Mouse (Mus musculus) thymus, adult 2 months (tissue): Measurements from ENCODE around the gene Gm21988. TPM values are rescaled to one million over a fixed set of nuclear protein-coding genes. Genes with fewer than 3 reads are reported as not detected.

Source experiments
- DNase-seq: peaks from one replicate; pipeline ENCODE4 v3.0.0; 2021
- H3K27ac ChIP-seq: fragments of 200-500 bp; 2 replicates; pipeline ENCODE4 v1.5.1; 2012; ENCODE audit warnings: low read length, control low read depth; ENCODE audit not compliant: control insufficient read depth, insufficient read depth
- H3K27me3 ChIP-seq: fragments of 200-500 bp; 2 replicates; pipeline ENCODE4 v1.6.1; 2012; ENCODE audit warnings: mild to moderate bottlenecking, low read length, moderate library complexity, mixed read lengths; ENCODE audit not compliant: control insufficient read depth, insufficient read depth
- H3K36me3 ChIP-seq: fragments of 200-500 bp; 2 replicates; pipeline ENCODE4 v1.6.1; 2012; ENCODE audit warnings: mild to moderate bottlenecking, low read length, moderate library complexity; ENCODE audit not compliant: control insufficient read depth, insufficient read depth
- H3K4me1 ChIP-seq: fragments of 200-500 bp; replicated peaks from 2 replicates; pipeline ENCODE4 v1.6.1; 2012; ENCODE audit warnings: low read length; ENCODE audit not compliant: control insufficient read depth, insufficient read depth
- H3K4me3 ChIP-seq: fragments of 200-500 bp; 2 replicates; pipeline ENCODE4 v1.5.1; 2012; ENCODE audit warnings: mild to moderate bottlenecking, low read length, control low read depth, moderate library complexity; ENCODE audit not compliant: control insufficient read depth, insufficient read depth
- CTCF ChIP-seq: fragments of 200-500 bp; IDR thresholded peaks from 2 replicates; pipeline ENCODE4 v1.5.1; 2012; ENCODE audit warnings: mild to moderate bottlenecking, control low read depth, low read length, moderate library complexity, borderline replicate concordance; ENCODE audit not compliant: control insufficient read depth, poor library complexity, insufficient read depth; ENCODE audit errors: extremely low read depth
- POLR2A ChIP-seq: fragments of 200-500 bp; IDR thresholded peaks from 2 replicates; pipeline ENCODE4 v1.6.1; 2012; ENCODE audit warnings: mild to moderate bottlenecking, low read length, control low read depth, moderate library complexity; ENCODE audit not compliant: control insufficient read depth, poor library complexity, insufficient read depth; ENCODE audit errors: extremely low read depth
- WGBS: fragments of 180-500 bp; shearing (Covaris S2); methylation state at CpG from one replicate; pipeline ENCODE4 v1.1.7; 2018; 5-methylcytosine and 5-hydroxymethylcytosine counted together
- polyA plus RNA-seq: library from polyadenylated mRNA; depleted of rRNA; stranded (reverse); fragments of >200 nt; gene quantifications from 2 replicates; pipeline ENCODE4 v1.2.3, GENCODE M21; 2012

Gene Gm21988
- polyA plus RNA-seq, 1 experiment = 11.1 TPM

- Histone ChIP-seq H3K4me1 (no peaks in the 10 kb centered on the region), H3K27ac (no peak overlapping the region)
Observed at GRCm38 (mm10) chr11:70212896-70213295, 26.7 kb downstream of the Gm21988 start.

DNA sequence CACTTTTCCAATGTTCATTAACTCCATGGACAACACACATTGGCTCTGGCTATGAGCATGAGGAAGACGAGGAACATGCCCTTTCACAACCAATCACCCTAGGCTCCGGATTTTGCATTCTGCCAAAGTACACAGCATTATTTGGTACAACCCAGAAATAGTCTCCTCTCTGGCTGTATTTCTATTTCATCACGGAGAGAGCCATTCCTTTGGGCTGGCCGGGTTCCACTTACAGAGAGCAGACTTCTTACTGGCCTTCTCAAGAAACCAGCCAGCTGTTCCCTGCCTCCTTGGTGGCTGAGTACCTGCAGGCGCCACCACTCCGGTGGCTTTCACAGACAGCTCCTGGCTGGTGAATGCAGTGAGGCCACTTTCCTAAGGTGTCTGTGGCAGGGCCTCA is 27.2 kb downstream of the Gm21988 start, which contains the start of gene Slc16a11:
Slc16a11 (plus strand) TSS at position 330 of the 400 bp plus-strand sequence.
- DNase-seq = no peak
- no peak for TF ChIP-seq CTCF
- TF ChIP-seq POLR2A = no peak
- 85% methylated on average over 6 of the region's 6 CpGs for WGBS
- H3K4me1 ChIP-seq = no peaks in the 10 kb centered on the region
- H3K27ac ChIP-seq = no peak within 1 kb of the TSS
- H3K27me3 ChIP-seq = peaks cover 12% of the 10 kb centered on the region
- H3K4me3 ChIP-seq = no peak within 1 kb of the TSS
- H3K36me3 ChIP-seq = no peaks in the 10 kb centered on the region

More at GRCm38 (mm10) chr11:70212896-70213295, 26.7 kb downstream of the Gm21988 start:
- H3K4me3 ChIP-seq = no peak overlapping the region
- TF ChIP-seq POLR2A (no peak), CTCF (no peak)
- peak; percentile 54 for DNase-seq
- no peaks in the 10 kb centered on the region for H3K36me3 ChIP-seq
- peaks cover 12% of the 10 kb centered on the region for H3K27me3 ChIP-seq
- WGBS = 9% methylated on average over 9 of the region's 9 CpGs

GRCm38 (mm10) chr11:70211972-70212371 is 27.7 kb downstream of the Gm21988 start:
- Histone ChIP-seq H3K27ac (no peak overlapping the region), H3K4me3 (no peak overlapping the region), H3K27me3 (peaks cover 12% of the 10 kb centered on the region), H3K4me1 (no peaks in the 10 kb centered on the region), H3K36me3 (no peaks in the 10 kb centered on the region)
- 95% methylated on average over 6 of the region's 6 CpGs for WGBS
- no peak for TF ChIP-seq POLR2A
- no peak for TF ChIP-seq CTCF
- no peak for DNase-seq

DNA sequence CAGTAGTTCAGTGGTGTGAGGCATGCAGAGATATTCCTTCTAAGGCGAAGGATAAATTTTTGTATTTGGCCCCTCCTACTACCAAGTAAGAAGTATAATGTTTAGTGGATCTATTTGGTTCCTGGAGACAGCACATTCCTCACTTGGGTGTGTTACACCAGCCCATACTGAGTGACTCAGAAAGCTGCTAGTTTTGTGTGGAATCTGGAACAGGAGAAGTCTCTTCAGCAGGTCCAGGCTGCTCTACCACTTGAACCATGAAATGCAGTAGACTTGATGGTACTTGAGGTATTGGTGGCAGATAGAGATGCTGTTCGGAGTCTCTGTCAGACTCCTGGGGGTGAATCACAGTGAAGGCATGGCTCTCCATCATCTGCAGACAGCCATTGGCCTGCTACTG is 28.9 kb downstream of the Gm21988 start:
- no peaks in the 10 kb centered on the region for H3K4me1 ChIP-seq
- DNase-seq = no peak
- TF ChIP-seq CTCF (no peak), POLR2A (no peak)
- no peak overlapping the region for H3K27ac ChIP-seq
- no peak overlapping the region for H3K4me3 ChIP-seq
- H3K27me3 ChIP-seq = peaks cover 11% of the 10 kb centered on the region
- H3K36me3 ChIP-seq = no peaks in the 10 kb centered on the region
- WGBS = 96% methylated on average over 2 of the region's 2 CpGs

DNA sequence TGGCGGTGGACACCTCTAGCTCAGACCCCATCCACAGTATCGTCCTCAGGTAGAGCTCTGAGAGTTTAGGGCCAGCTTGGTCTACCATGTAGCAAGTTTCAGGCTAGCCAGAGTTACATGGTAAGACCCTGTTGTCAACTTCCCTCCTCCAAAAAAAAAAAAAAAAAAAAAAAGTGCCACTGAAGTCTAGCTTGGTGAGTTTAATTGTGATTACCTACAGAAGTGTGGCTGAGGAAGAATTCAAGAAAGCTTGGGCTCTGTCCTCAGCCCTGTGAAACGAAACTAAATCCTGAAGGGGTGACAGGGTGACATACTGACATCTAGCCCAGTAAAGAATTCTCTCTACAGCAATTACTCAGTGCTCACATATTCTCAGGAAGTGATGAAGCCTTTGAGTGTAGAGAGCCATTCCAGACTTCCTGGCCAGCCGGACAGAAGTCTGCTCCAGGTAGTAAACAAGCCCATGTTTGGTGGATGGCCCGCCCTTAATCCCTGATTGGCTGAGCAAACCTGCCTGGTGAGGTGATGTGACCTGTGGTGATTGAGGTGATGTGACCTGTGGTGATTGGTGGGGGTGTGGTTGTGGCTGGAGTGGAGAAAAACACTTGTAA is 30.7 kb downstream of the Gm21988 start:
- Histone ChIP-seq H3K36me3 (no peaks in the 10 kb centered on the region), H3K27me3 (peaks cover 3% of the 10 kb centered on the region), H3K4me3 (no peak overlapping the region), H3K4me1 (no peaks in the 10 kb centered on the region), H3K27ac (no peak overlapping the region)
- DNase-seq = no peak
- TF ChIP-seq POLR2A (no peak), CTCF (no peak)
- 89% methylated on average over 5 of the region's 5 CpGs for WGBS

GRCm38 (mm10) chr11:70207283-70207682 is 32.3 kb downstream of the Gm21988 start:
- no peaks in the 10 kb centered on the region for H3K4me1 ChIP-seq
- no peak for DNase-seq
- H3K27me3 ChIP-seq = no peaks in the 10 kb centered on the region
- no peak overlapping the region for H3K4me3 ChIP-seq
- TF ChIP-seq CTCF (no peak), POLR2A (no peak)
- no peak overlapping the region for H3K27ac ChIP-seq
- 94% methylated on average over 7 of the region's 7 CpGs for whole genome bisulfite sequencing
- no peaks in the 10 kb centered on the region for H3K36me3 ChIP-seq

GRCm38 (mm10) chr11:70206801-70207200 is 32.8 kb downstream of the Gm21988 start:
- H3K36me3 ChIP-seq = no peaks in the 10 kb centered on the region
- H3K4me3 ChIP-seq = no peak overlapping the region
- WGBS = 71% methylated on average over 2 of the region's 2 CpGs
- no peaks in the 10 kb centered on the region for H3K27me3 ChIP-seq
- no peak for TF ChIP-seq CTCF
- no peak for TF ChIP-seq POLR2A
- DNase-seq = no peak
- H3K4me1 ChIP-seq = no peaks in the 10 kb centered on the region
- no peak overlapping the region for H3K27ac ChIP-seq
